Mouse (Mus musculus) thymus, adult 2 months (tissue): ENCODE results near the gene Lman2.

Source experiments
- CTCF ChIP-seq: fragments of 200-500 bp; IDR thresholded peaks from 2 replicates; pipeline ENCODE4 v1.5.1; 2012; ENCODE audit warnings: mild to moderate bottlenecking, control low read depth, low read length, moderate library complexity, borderline replicate concordance; ENCODE audit not compliant: control insufficient read depth, poor library complexity, insufficient read depth; ENCODE audit errors: extremely low read depth
- POLR2A ChIP-seq: fragments of 200-500 bp; IDR thresholded peaks from 2 replicates; pipeline ENCODE4 v1.6.1; 2012; ENCODE audit warnings: mild to moderate bottlenecking, low read length, control low read depth, moderate library complexity; ENCODE audit not compliant: control insufficient read depth, poor library complexity, insufficient read depth; ENCODE audit errors: extremely low read depth

GRCm38 (mm10) chr13:55378907-55379580 is 16.5 kb upstream of the Lman2 start:
- TF ChIP-seq POLR2A (no peak), CTCF (no peak)
